Mouse (Mus musculus): ENCODE data around the gene Agpat3.

Agpat3 gene

DNA sequence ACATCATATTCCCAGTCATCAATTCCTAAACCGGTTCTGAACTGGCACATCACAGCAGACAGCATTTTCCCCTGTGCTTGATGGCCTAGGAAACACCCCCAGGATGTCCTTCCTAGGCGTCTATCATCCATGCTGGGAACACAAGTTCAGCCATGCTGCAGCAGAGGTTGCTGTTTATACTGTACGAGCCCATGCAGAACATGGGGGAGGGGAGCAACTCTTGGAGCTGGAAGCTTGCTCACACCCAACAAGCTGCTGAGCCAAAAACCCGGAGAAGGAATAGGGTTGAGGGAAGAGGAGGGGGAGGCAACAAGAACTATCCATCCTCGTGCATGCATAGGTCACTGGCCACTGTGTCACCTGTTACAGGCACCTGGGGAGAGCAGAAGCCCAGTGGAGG lies 92.0 kb downstream of the Agpat3 start:
- in situ Hi-C loops (cut with MboI): no loop called here

- in situ Hi-C loops (cut with MboI): no loop called here
These were observed 92.6 kb downstream of the Agpat3 start for GRCm38 (mm10) chr10:78259702-78260101.

GRCm38 (mm10) chr10:78259230-78259629 lies 93.1 kb downstream of the Agpat3 start:
- in situ Hi-C loops (cut with MboI): no loop called here

DNA sequence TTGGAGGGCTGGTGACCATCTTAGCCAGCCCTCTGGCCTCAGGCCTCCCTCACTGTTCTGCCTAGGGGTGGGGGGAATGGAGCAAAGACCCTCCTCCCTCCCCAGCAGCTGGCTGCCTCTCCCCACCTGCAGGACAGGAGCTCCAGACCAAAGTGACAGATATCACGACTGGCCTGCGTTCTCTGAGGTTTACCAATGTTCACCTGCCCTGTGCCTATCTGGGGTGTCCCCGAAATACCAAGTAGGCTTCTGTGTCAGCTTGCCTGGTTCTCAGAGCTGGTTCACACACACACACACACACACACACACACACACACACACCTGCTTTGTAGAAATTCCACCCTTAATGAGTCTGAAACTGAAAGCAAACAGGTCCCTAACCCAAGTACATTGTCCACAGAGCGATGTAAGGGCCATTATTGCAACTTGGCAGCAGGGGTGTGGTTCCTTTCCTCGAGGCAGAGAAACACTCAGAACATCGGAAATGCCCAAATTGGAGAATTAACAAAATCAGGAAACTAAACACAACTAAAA lies 94.1 kb downstream of the Agpat3 start:
- in situ Hi-C loops (cut with MboI): no loop called here

GRCm38 (mm10) chr10:78255646-78256059 lies 96.6 kb downstream of the Agpat3 start:
- in situ Hi-C loops (cut with MboI): no loop called here

DNA sequence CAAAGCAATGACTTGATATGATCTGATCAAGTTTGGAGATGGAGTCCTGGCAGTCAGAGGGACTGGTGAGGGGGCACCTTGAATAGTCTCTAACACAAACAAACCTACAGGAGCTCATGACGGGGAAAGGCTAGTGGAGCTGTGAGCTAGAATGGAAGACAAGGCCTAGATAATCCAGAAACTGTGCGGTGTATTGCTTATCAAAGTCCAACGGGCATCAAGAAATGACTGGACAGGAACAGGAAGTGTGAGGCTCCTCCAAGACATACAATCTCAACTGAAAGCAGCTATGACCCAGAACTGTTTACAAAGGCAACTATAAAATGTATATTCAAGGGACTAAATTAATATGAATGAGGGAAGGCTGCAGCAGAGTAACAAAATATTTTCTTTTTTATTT lies 105.1 kb downstream of the Agpat3 start:
- in situ Hi-C loops (cut with MboI): no loop called here

DNA sequence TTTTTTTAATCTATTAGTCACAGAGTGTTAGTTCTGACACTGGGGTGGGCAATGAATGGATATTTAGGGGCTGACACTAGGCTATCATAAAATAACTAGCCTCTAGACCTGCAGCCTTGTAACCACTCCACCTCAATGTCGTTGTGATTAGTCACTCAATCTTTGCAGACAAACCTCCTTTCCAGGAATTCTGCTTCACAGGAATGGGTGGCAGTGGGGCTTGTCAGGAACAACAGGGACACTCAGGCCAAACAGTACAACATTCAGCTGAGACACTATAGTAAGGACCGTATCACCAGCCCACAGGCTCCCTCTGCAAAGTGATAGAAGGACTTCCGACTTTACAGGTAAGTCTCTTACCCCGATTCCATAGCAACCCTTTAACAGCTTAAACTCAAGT lies 105.6 kb downstream of the Agpat3 start:
- in situ Hi-C loops (cut with MboI): no loop called here

- in situ Hi-C loops (cut with MboI): no loop called here
These were observed 107.1 kb downstream of the Agpat3 start for GRCm38 (mm10) chr10:78245225-78245547.

DNA sequence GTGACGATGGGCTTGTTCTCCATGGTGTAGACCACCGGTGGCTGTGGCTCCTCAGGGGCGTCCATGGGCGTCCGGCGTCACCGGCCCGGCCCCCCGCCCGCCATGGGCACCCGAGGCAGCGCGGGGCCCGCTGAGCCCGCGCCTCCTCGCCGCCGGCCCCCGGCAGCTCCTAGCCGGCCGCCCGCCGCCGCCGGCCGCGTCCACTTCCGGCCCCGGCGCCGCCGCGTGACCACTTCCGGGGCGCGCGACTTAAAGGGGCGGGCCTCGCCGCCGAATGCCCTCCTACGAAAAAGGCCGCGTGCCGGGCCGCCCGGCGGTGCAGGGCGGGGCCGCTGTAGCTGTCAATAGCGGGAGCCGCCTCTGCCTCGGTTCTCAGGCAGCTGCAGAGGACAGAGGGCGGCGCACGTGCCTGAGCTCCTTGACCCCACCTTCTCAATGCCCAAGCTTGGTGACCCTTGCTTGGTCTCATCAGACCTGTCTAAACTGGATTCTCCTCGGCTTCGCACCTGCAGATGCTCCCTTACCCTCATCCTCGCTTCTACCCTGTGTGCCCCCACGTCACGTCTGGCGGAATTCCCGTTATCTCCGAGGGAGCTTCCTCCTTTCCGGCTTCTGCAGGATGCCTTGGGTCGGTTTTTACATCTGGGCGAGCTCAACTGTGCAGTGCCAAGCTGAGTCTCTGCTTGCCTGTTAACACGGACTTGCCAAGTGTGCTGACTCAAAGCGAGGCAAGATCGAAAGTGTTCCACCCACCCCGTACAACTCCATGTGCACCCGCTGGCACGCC lies 107.7 kb downstream of the Agpat3 start, which contains the start of gene Trappc10:
Gene Trappc10 (minus strand): TSS at position 204 of the 787 bp plus-strand sequence.
- in situ Hi-C loops (cut with MboI): no loop called here

- in situ Hi-C loops (cut with MboI): no loop called here
These were observed 108.2 kb downstream of the Agpat3 start for GRCm38 (mm10) chr10:78244058-78244437.

- in situ Hi-C loops (cut with MboI): no loop called here
These were observed 113.4 kb downstream of the Agpat3 start for GRCm38 (mm10) chr10:78238926-78239325.

DNA sequence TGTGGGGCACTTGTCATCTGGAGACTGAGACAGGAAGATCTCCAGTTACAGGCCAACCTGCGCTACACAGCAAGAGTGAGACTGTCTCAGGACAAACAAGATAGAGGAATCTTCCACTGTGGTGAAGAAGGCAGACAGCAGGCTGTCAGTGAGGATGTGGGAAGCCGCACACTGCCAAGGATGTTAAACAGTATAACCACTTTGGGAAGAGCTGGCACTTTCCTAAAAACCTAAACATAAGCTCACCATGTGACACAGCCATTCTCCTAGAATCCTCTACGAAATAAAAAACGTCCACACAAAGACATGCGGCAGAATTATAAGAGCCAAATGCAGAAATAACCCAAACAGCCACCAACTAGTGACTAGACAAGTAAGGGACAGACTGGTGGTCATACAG lies 114.0 kb downstream of the Agpat3 start:
- in situ Hi-C loops (cut with MboI): no loop called here

DNA sequence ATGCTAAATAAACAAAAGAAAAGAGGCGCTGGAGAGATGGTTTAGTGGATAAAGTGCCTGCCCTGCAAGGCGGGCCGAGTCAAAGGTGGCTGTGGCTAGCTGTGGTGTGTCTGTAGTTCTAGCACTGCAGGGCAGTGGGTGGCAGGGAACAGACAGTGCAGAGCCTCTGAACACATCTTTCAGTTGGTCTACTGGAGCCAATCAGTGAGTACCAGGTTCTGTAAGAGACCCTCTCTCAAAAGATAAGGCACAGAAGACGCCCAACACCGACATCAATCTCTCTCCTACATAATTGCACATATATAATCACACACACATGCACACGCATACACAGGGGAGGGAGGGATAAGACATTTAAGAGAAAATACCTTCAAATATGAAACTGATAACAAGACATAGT lies 114.5 kb downstream of the Agpat3 start:
- in situ Hi-C loops (cut with MboI): no loop called here

DNA sequence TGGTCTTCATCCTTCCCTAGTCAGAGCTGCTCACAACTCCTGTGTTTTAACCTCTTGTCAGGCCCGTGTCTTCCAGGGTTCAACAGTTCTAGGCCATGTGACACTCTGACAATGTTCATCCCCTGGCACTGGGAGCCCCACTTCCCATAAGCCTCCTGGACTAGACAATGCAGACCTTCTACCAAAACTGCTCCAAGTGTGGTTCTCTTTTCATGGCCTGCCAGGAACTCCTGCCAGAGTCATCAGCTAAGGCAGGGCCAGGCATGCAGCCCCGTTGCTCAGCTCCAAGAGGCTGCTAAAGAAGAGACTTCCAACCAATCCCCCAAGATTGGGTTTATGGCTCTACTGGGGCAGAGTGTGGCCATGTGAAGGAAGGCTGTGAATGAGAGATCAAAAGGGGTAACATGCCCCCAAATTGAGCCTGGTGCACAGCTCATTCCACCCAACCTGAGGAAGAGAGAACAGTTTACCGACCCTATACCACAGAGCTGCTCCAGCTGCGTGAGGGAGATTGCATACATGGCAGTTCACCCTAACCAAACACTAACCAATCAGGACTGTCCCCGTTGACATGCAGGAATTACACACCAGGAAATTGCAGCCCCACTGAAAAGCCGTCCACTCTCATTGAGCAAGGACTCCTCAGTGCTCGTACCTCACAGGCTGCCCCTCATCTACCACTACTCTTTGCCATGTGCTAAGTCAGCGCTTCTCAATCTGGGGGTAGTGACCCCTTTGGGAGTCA lies 115.2 kb downstream of the Agpat3 start:
- in situ Hi-C loops (cut with MboI): no loop called here

GRCm38 (mm10) chr10:78233756-78234155 lies 118.5 kb downstream of the Agpat3 start:
- in situ Hi-C loops (cut with MboI): no loop called here

GRCm38 (mm10) chr10:78233161-78233560 lies 119.1 kb downstream of the Agpat3 start:
- in situ Hi-C loops (cut with MboI): no loop called here

DNA sequence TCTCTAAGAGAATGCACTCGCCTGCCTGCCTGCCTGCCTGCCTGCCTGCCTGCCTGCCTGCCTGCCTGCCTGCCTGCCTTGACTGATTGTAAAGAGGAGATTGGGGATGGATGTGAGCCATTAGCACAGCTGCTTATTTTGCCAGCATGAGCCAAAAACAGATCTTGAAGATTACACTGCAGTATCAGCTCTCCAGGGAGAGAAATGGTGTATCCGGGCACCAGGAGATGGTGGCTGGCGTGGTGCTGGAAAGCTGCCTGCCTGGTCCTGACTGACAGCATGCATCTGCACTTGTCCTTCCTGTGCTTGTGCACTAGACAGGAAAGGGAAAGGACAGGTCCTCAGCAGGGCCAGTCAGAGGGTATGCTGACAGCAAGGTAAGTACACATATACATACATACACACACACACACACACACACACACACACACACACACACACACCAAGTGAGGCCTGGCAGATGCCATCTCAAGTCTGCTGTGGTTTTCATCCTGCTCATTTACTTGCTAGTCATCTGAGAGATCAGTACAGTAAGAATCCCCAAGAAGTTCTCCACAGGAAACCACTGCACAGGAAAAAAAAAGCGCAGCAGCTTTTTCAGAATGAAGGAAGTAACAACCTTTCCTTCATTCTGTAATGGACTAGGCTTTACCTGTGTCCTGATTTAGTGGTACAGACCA lies 119.8 kb downstream of the Agpat3 start:
- in situ Hi-C loops (cut with MboI): no loop called here

- in situ Hi-C loops (cut with MboI): no loop called here
These were observed 123.7 kb downstream of the Agpat3 start for GRCm38 (mm10) chr10:78228560-78228928.

- in situ Hi-C loops (cut with MboI): no loop called here
These were observed 124.3 kb downstream of the Agpat3 start for GRCm38 (mm10) chr10:78227875-78228559.

- in situ Hi-C loops (cut with MboI): no loop called here
These were observed 128.2 kb downstream of the Agpat3 start for GRCm38 (mm10) chr10:78224136-78224535.

GRCm38 (mm10) chr10:78222908-78223307 lies 129.4 kb downstream of the Agpat3 start:
- in situ Hi-C loops (cut with MboI): no loop called here

DNA sequence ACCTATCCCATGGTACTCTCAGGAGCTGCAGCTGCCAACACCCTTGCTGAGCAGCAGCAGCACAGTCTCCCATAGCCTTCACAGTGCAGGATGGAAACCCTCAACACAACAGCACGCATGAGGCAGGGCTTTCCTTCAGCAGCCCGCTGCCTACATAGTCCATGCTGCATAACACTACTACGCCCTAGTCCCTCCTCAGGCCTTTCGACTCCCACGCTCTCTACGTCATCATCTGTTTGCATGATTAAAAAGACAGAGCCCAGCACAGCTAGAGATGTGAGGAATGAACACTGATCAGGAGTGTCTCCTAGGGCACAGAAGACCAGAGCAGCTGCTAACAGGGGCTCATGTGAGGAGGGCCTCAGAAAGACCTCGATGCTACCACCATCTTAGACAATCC lies 131.0 kb downstream of the Agpat3 start:
- in situ Hi-C loops (cut with MboI): no loop called here

Data from mature B cell (primary cell).